Comparison of ENCODE assay signal across 11 mouse cellular contexts in genomic region chr9:96765410-96765809, GRCm38 (mm10). TPM values are rescaled to one million over a fixed set of nuclear protein-coding genes. Genes with fewer than 3 reads are reported as not detected.
A peak's percentile ranks its signal among the peaks of the same experiment; 100 is the strongest.
DNase-seq lines count a peak whose midpoint lies in the region; ATAC-seq and TF ChIP-seq lines count a peak whose summit lies in the region.
"Had no signal": no experiment of that assay in that cellular context is flagged by ENCODE, and none has a peak within 500 bp of the region (broad histone marks: within the 10 kb centered on the region; RNA-seq: fewer than 3 reads in every experiment).

No protein-coding gene starts in this region.

- H3K4me2 ChIP-seq in intestine, embryonic 14.5 days (ENCODE audit: low read length) = no peak overlapping the region
- H3K4me2 ChIP-seq in neural tube, embryonic 15.5 days = no peak overlapping the region
- H3K4me2 ChIP-seq: midbrain, embryonic 11.5 days had no signal

- no peaks in the 10 kb centered on the region for H3K27me3 ChIP-seq in heart, adult 2 months (ENCODE audit: control insufficient read depth, insufficient read depth, low read length)
- H3K27me3 ChIP-seq in intestine, embryonic 14.5 days (replicated peaks; ENCODE audit: control insufficient read depth, insufficient read depth, low read length) = no peaks in the 10 kb centered on the region
- H3K27me3 ChIP-seq in small intestine, adult 2 months (ENCODE audit: control insufficient read depth, insufficient read depth, low read length) = no peaks in the 10 kb centered on the region
- H3K27me3 ChIP-seq in neural tube, embryonic 15.5 days (replicated peaks) = no peaks in the 10 kb centered on the region

- TF ChIP-seq EP300 in heart, adult 2 months (IDR thresholded peaks at IDR 0.05; ENCODE audit: insufficient read depth, low read depth, low read length) = no peak

- TF ChIP-seq POLR2A in heart, adult 2 months (IDR thresholded peaks at IDR 0.05; ENCODE audit: insufficient read depth, low read depth, low read length) = no peak
- 0 out of 2 replicates have a peak, but pooled peaks have one; percentile 17 for TF ChIP-seq POLR2A in small intestine, adult 2 months (IDR thresholded peaks at IDR 0.05; ENCODE audit: low read depth, low read length)

- WGBS in heart, adult 2 months = 46% methylated on average over 5 of the region's 5 CpGs
- WGBS in intestine, embryonic 14.5 days = 37% methylated on average over 5 of the region's 5 CpGs
- 17% methylated on average over 5 of the region's 5 CpGs for WGBS in small intestine, adult 2 months
- WGBS in neural tube, embryonic 15.5 days = 75% methylated on average over 5 of the region's 5 CpGs

- no peak overlapping the region for H3K9ac ChIP-seq in heart, adult 2 months (ENCODE audit: low read depth, low read length)
- no peak overlapping the region for H3K9ac ChIP-seq in intestine, embryonic 14.5 days (ENCODE audit: low read length)
- H3K9ac ChIP-seq in neural tube, embryonic 15.5 days (replicated peaks) = no peak overlapping the region

- intact Hi-C loops in heart, adult 2 months (cut with DNase I) = no loop called here

- no peaks in the 10 kb centered on the region for H3K4me1 ChIP-seq in heart, adult 2 months (ENCODE audit: control insufficient read depth, insufficient read depth, low read length)
- H3K4me1 ChIP-seq in intestine, embryonic 14.5 days (replicated peaks; ENCODE audit: control insufficient read depth, insufficient read depth, low read length) = peaks cover 6% of the 10 kb centered on the region; the same call in 1 of the 2 replicates
- H3K4me1 ChIP-seq in small intestine, adult 2 months (ENCODE audit: control insufficient read depth, insufficient read depth, insufficient read length, low read length) = peaks cover 2% of the 10 kb centered on the region
- H3K4me1 ChIP-seq in neural tube, embryonic 15.5 days = no peaks in the 10 kb centered on the region

- DNase-seq in heart, adult 11 months = peak; percentile 83
- no peak for DNase-seq in heart, adult 2 months
- peak; percentile 67 for DNase-seq in ZHBTc4 (ENCODE audit: low read depth, low spot score)
- no peak for DNase-seq in intestine, embryonic 14.5 days (ENCODE audit: low spot score)
- no peak for DNase-seq in testis, postnatal 14 days (ENCODE audit: low spot score)
- DNase-seq in urinary bladder, postnatal 36 days (ENCODE audit: low spot score in 2 of 2) = no peak
- DNase-seq: gastrocnemius, adult 2 months had no signal

- H3K36me3 ChIP-seq in heart, adult 2 months (ENCODE audit: control insufficient read depth, insufficient read depth, low read length) = no peaks in the 10 kb centered on the region
- H3K36me3 ChIP-seq in intestine, embryonic 14.5 days (ENCODE audit: control insufficient read depth, insufficient read depth, low read length) = no peaks in the 10 kb centered on the region
- no peaks in the 10 kb centered on the region for H3K36me3 ChIP-seq in small intestine, adult 2 months (ENCODE audit: control insufficient read depth, insufficient read depth, low read length)
- no peaks in the 10 kb centered on the region for H3K36me3 ChIP-seq in neural tube, embryonic 15.5 days

- H3K9me3 ChIP-seq in intestine, embryonic 14.5 days (ENCODE audit: control insufficient read depth, low read length) = no peaks in the 10 kb centered on the region
- no peaks in the 10 kb centered on the region for H3K9me3 ChIP-seq in neural tube, embryonic 15.5 days (replicated peaks)

- no peak overlapping the region for H3K27ac ChIP-seq in heart, adult 2 months
- H3K27ac ChIP-seq in intestine, embryonic 14.5 days (ENCODE audit: low read depth) = no peak overlapping the region
- no peak overlapping the region for H3K27ac ChIP-seq in small intestine, adult 2 months (ENCODE audit: insufficient read depth, low read depth, low read length)
- H3K27ac ChIP-seq in neural tube, embryonic 15.5 days (replicated peaks) = no peak overlapping the region
- H3K27ac ChIP-seq: gastrocnemius, adult 2 months; hindbrain, postnatal 0 days had no signal

- ATAC-seq in intestine, embryonic 14.5 days (replicated peaks; ENCODE audit: low FRiP score, low TSS enrichment, low read depth) = peak; percentile 66
- no peak for ATAC-seq in neural tube, embryonic 15.5 days (ENCODE audit: low FRiP score)
- ATAC-seq: hindbrain, postnatal 0 days had no signal

- no peaks in the 10 kb centered on the region for H3K79me2 ChIP-seq in heart, adult 2 months (replicated peaks; ENCODE audit: control insufficient read depth, insufficient read depth, low read length)

- TF ChIP-seq CTCF in heart, adult 2 months (IDR thresholded peaks at IDR 0.05) = no peak
- no peak for TF ChIP-seq CTCF in small intestine, adult 2 months (IDR thresholded peaks at IDR 0.05; ENCODE audit: extremely low read depth, insufficient read length, insufficient replicate concordance, low read depth, low read length)

- no peak overlapping the region for H3K4me3 ChIP-seq in heart, adult 2 months
- no peak overlapping the region for H3K4me3 ChIP-seq in intestine, embryonic 14.5 days (ENCODE audit: low read depth, low read length)
- H3K4me3 ChIP-seq in small intestine, adult 2 months (ENCODE audit: low read depth, low read length) = peak overlapping the region; percentile 27; the same call in 1 of the 2 replicates
- no peak overlapping the region for H3K4me3 ChIP-seq in neural tube, embryonic 15.5 days (replicated peaks)
- H3K4me3 ChIP-seq: gastrocnemius, adult 2 months had no signal

RNA-seq across cellular contexts. Expression of gene Zbtb38, which starts 12.8 kb away (rescaled TPM):
- 10 to 100 TPM; 42.3 to 43.5 TPM for total RNA-seq in heart, adult 2 months (2021)
- polyA plus RNA-seq in heart, adult 2 months (2012; rRNA removed) = 9.0 and 16.0 TPM in 2 replicates
- polyA plus RNA-seq in intestine, embryonic 14.5 days (2014; fragmentation: Nextera tagmentation; extraction: Ambion mirVana) = 20.2 and 21.0 TPM in 2 replicates
- 3.8 and 7.7 TPM in 2 replicates for polyA plus RNA-seq in small intestine, adult 2 months (2012; rRNA removed)
- polyA plus RNA-seq in neural tube, embryonic 15.5 days (2015; fragmentation: Nextera tagmentation; extraction: Ambion mirVana) = 48.0 and 52.3 TPM in 2 replicates

Comparison
In these comparisons a context has a peak if more than half of its experiments do, and no peak if none do; other contexts are left out.
1. DNase-seq: peak in heart, adult 11 months (single experiment) and ZHBTc4 (single experiment); none in heart, adult 2 months (0 of 2), intestine, embryonic 14.5 days (single experiment), testis, postnatal 14 days (single experiment) and urinary bladder, postnatal 36 days (0 of 2).